Mouse (Mus musculus): ENCODE data around the gene Ndufa6.

- TF ChIP-seq CTCF (conservative IDR thresholded peaks at IDR 0.05; ENCODE audit: insufficient read depth, insufficient read length, low read depth, low read length) (no peak), POLR2A (IDR thresholded peaks at IDR 0.05; ENCODE audit: low read depth, low read length) (no peak)
These were observed 47.4 kb upstream of the Ndufa6 start for GRCm38 (mm10) chr15:82401516-82401915.

All from kidney, adult 2 months (tissue).